Mouse (Mus musculus): ENCODE measurements around the gene Scp2d1. TPM values are rescaled to one million over a fixed set of nuclear protein-coding genes. Genes with fewer than 3 reads are reported as not detected.

Gene Scp2d1
- polyA plus RNA-seq, 1 experiment from 2014 or later = not detected

Other genes starting within 250 kb of the Scp2d1 start
- 48.5 and 55.0 TPM in 2 replicates for gene Smim26, start 229.6 kb upstream of the Scp2d1 start, polyA plus RNA-seq (2014; fragmentation: Nextera tagmentation; extraction: Ambion mirVana)
- 26.7 and 30.7 TPM in 2 replicates for gene Dtd1, start 223.8 kb upstream of the Scp2d1 start, polyA plus RNA-seq (2014; fragmentation: Nextera tagmentation; extraction: Ambion mirVana)

All from heart, embryonic 11.5 days (tissue).